Mouse (Mus musculus) CH12.LX (cell line): Measurements from ENCODE around the gene Lurap1. TPM values are rescaled to one million over a fixed set of nuclear protein-coding genes. Genes with fewer than 3 reads are reported as not detected.

Source experiments
- DNase-seq: peaks from one replicate; pipeline ENCODE4 v3.0.0-alpha.2; 2013; ENCODE audit errors: extremely low read depth
- H3K27ac ChIP-seq: 2 replicates; pipeline ENCODE4 v1.5.1; 2012; ENCODE audit warnings: low read depth, mild to moderate bottlenecking, control low read depth, moderate library complexity; ENCODE audit not compliant: insufficient read depth
- H3K27me3 ChIP-seq: replicated peaks from 2 replicates; pipeline ENCODE3; 2012; ENCODE audit warnings: inconsistent platforms
- H3K36me3 ChIP-seq, 2 experiments: replicated peaks in 1 of 2; 2 replicates each; pipeline versions ENCODE3 to v1.6.1; 2012; ENCODE audit warnings: inconsistent platforms in 1 of 2, low read length in 1 of 2, mild to moderate bottlenecking in 1 of 2, mixed read lengths in 1 of 2, moderate library complexity in 1 of 2; ENCODE audit not compliant: control insufficient read depth in 1 of 2, insufficient read depth in 1 of 2
- H3K4me1 ChIP-seq, 2 experiments: 2 replicates each; pipeline ENCODE4 v1.6.1; 2012; ENCODE audit warnings: inconsistent platforms in 1 of 2, moderate library complexity in 1 of 2; ENCODE audit not compliant: insufficient read depth in 2 of 2, control insufficient read depth in 1 of 2
- H3K4me2 ChIP-seq: 2 replicates; pipeline ENCODE4 v1.6.1; 2012; ENCODE audit warnings: low read depth, mild to moderate bottlenecking, control low read depth; ENCODE audit not compliant: poor library complexity, insufficient read depth, severe bottlenecking
- H3K4me3 ChIP-seq, 3 experiments: fragments of 150-350 bp in 1 of 3; sonication (generic) in 1 of 3; replicated peaks in 1 of 3; 2 replicates each; pipeline versions ENCODE3 to v1.5.1; 2011 to 2012; ENCODE audit warnings: low read depth in 2 of 3, low read length in 2 of 3, mild to moderate bottlenecking in 2 of 3, moderate library complexity in 2 of 3, control low read depth in 1 of 3, improper control_type of control experiment in 1 of 3, inconsistent platforms in 1 of 3, mixed read lengths in 1 of 3; ENCODE audit not compliant: poor library complexity in 1 of 3
- H3K79me2 ChIP-seq: replicated peaks from 2 replicates; pipeline ENCODE4 v1.6.1; 2012; ENCODE audit warnings: mild to moderate bottlenecking, moderate library complexity; ENCODE audit not compliant: control insufficient read depth, poor library complexity, insufficient read depth, severe bottlenecking; ENCODE audit errors: extremely low read depth
- H3K9ac ChIP-seq: 2 replicates; pipeline ENCODE4 v1.6.1; 2012; ENCODE audit warnings: low read depth, mild to moderate bottlenecking, control low read depth, moderate library complexity; ENCODE audit not compliant: insufficient read depth
- H3K9me3 ChIP-seq: replicated peaks from 2 replicates; pipeline ENCODE3; 2012; ENCODE audit warnings: low read length, inconsistent platforms, mixed read lengths
- BHLHE40 ChIP-seq: IDR thresholded peaks from 2 replicates; pipeline ENCODE4 v1.6.1; 2011; ENCODE audit warnings: mild to moderate bottlenecking, low read depth, low read length, improper control_type of control experiment
- CHD1 ChIP-seq: IDR thresholded peaks from 2 replicates; pipeline ENCODE4 v1.6.1; 2012; ENCODE audit warnings: low read depth, low read length, improper control_type of control experiment, inconsistent platforms
- CHD2 ChIP-seq: IDR thresholded peaks from 2 replicates; pipeline ENCODE4 v1.6.1; 2011; ENCODE audit warnings: low read length, improper control_type of control experiment
- E2F4 ChIP-seq: IDR thresholded peaks from 2 replicates; pipeline ENCODE4 v1.6.1; 2011; ENCODE audit warnings: low read depth, low read length, improper control_type of control experiment; ENCODE audit not compliant: insufficient replicate concordance
- EP300 ChIP-seq: IDR thresholded peaks from 2 replicates; pipeline ENCODE4 v1.6.1; 2011; ENCODE audit warnings: low read length, improper control_type of control experiment
- GABPA ChIP-seq: IDR thresholded peaks from 2 replicates; pipeline ENCODE4 v1.6.1; 2012; ENCODE audit warnings: low read depth, low read length, improper control_type of control experiment, inconsistent platforms; ENCODE audit not compliant: insufficient replicate concordance
- MAFK ChIP-seq: IDR thresholded peaks from 2 replicates; pipeline ENCODE4 v1.6.1; 2011; ENCODE audit warnings: low read length, improper control_type of control experiment; ENCODE audit not compliant: insufficient replicate concordance
- MAX ChIP-seq: IDR thresholded peaks from 2 replicates; pipeline ENCODE4 v1.6.1; 2011; ENCODE audit warnings: low read length, improper control_type of control experiment
- MAZ ChIP-seq: IDR thresholded peaks from 2 replicates; pipeline ENCODE4 v1.6.1; 2012; ENCODE audit warnings: low read depth, mild to moderate bottlenecking, inconsistent platforms, low read length, improper control_type of control experiment, moderate library complexity
- NRF1 ChIP-seq: IDR thresholded peaks from 2 replicates; pipeline ENCODE4 v1.6.1; 2014; ENCODE audit warnings: low read depth, mild to moderate bottlenecking, inconsistent platforms, low read length, improper control_type of control experiment, moderate library complexity
- PAX5 ChIP-seq: IDR thresholded peaks from 2 replicates; pipeline ENCODE4 v1.6.1; 2012; ENCODE audit warnings: low read length, inconsistent platforms, mixed read lengths
- POLR2AphosphoS2 ChIP-seq: IDR thresholded peaks from 2 replicates; pipeline ENCODE4 v1.6.1; 2011; ENCODE audit warnings: low read depth, low read length, improper control_type of control experiment
- RAD21 ChIP-seq: IDR thresholded peaks from 2 replicates; pipeline ENCODE4 v1.6.1; 2011; ENCODE audit warnings: low read depth, mild to moderate bottlenecking, low read length, improper control_type of control experiment, moderate library complexity
- SIN3A ChIP-seq: IDR thresholded peaks from 2 replicates; pipeline ENCODE4 v1.6.1; 2012; ENCODE audit warnings: low read length, improper control_type of control experiment, inconsistent platforms
- SMC3 ChIP-seq: IDR thresholded peaks from 2 replicates; pipeline ENCODE4 v1.6.1; 2011; ENCODE audit warnings: low read depth, low read length, improper control_type of control experiment
- UBTF ChIP-seq: IDR thresholded peaks from 2 replicates; pipeline ENCODE4 v1.6.1; 2012; ENCODE audit warnings: low read depth, mild to moderate bottlenecking, inconsistent platforms, low read length, improper control_type of control experiment, moderate library complexity
- dilution Hi-C: fragments of 300-500 bp; cut with MboI; formaldehyde crosslinking; loops from 2 replicates; pipeline ENCODE4 v1.14.3; 2020; ENCODE audit warnings: low sequenced_read_pairs; ENCODE audit not compliant: extremely low pct_unique_long_range_greater_than_20kb, extremely low pct_ligation_motif_present
- in situ Hi-C: fragments of 300-500 bp; cut with MboI; formaldehyde crosslinking; loops from 3 replicates; pipeline ENCODE4 v1.14.3; 2019; ENCODE audit warnings: low sequenced_read_pairs, low pct_ligation_motif_present, low pct_unique_long_range_greater_than_20kb, mixed read lengths
- polyA plus RNA-seq: library from polyadenylated mRNA; unstranded; fragments of >175 nt; gene quantifications from 2 replicates; pipeline ENCODE4 v1.2.1, GENCODE M21; 2012; ENCODE audit warnings: low read depth; ENCODE audit not compliant: insufficient read length
- total RNA-seq, 2 experiments: library from RNA; depleted of rRNA; stranded (reverse); fragments of 300-350 nt in 1 of 2; fragments of >200 nt in 1 of 2; gene quantifications; 2 replicates each; pipeline ENCODE4 v1.2.3; 2012 to 2014

Lurap1 gene
- total and polyA plus RNA-seq, 3 experiments = 0.10 TPM; not detected in 2

GRCm38 (mm10) chr4:116157882-116158281 is 6.7 kb upstream of the Lurap1 start:
- peaks cover 58 to 98% of the 10 kb centered on the region in 2 experiments for H3K36me3 ChIP-seq
- peaks cover 0 to 12% of the 10 kb centered on the region in 2 experiments; a peak in 2 of 4 replicates for H3K4me1 ChIP-seq
- no peak overlapping the region for H3K4me2 ChIP-seq
- dilution Hi-C loops (no loop called here), in situ Hi-C loops (loop anchor here (25.0 kb wide), 2 partner anchors 179 to 654 kb away; partner anchors contain the start of genes Hpdl, Mutyh and Toe1)
- TF ChIP-seq POLR2AphosphoS2 (no peak), MAX (no peak), RAD21 (no peak), SMC3 (no peak), CHD2 (no peak), E2F4 (no peak), GABPA (no peak), SIN3A (no peak), MAZ (no peak), CHD1 (no peak), BHLHE40 (no peak), NRF1 (no peak), MAFK (no peak)
- no peaks in the 10 kb centered on the region for H3K27me3 ChIP-seq
- no peak for DNase-seq
- no peaks in the 10 kb centered on the region for H3K79me2 ChIP-seq
- no peaks in the 10 kb centered on the region for H3K9me3 ChIP-seq
- H3K4me3 ChIP-seq = no peak overlapping the region
- no peak overlapping the region for H3K9ac ChIP-seq
- H3K27ac ChIP-seq = no peak overlapping the region

GRCm38 (mm10) chr4:116152702-116153101 is 1.6 kb upstream of the Lurap1 start:
- Histone ChIP-seq H3K36me3 (peaks cover 48 to 62% of the 10 kb centered on the region in 2 experiments), H3K4me2 (no peak overlapping the region), H3K4me1 (peaks cover 6 to 18% of the 10 kb centered on the region in 2 experiments; a peak in 2 of 4 replicates), H3K9ac (no peak overlapping the region), H3K9me3 (no peaks in the 10 kb centered on the region), H3K27ac (no peak overlapping the region), H3K4me3 (no peak overlapping the region), H3K27me3 (no peaks in the 10 kb centered on the region), H3K79me2 (peaks cover 11% of the 10 kb centered on the region)
- dilution Hi-C loops (no loop called here), in situ Hi-C loops (loop anchor here (25.0 kb wide), 2 partner anchors 185 to 660 kb away; partner anchors contain the start of genes Hpdl, Mutyh and Toe1)
- TF ChIP-seq EP300 = no peak
- no peak for TF ChIP-seq E2F4
- no peak for TF ChIP-seq MAZ
- no peak for TF ChIP-seq CHD1
- TF ChIP-seq RAD21 = no peak
- TF ChIP-seq PAX5 = no peak
- no peak for TF ChIP-seq UBTF
- DNase-seq = no peak
